Mouse (Mus musculus) limb, embryonic 14.5 days (tissue): Measurements from ENCODE around the gene Speer4c. TPM values are rescaled to one million over a fixed set of nuclear protein-coding genes. Genes with fewer than 3 reads are reported as not detected.
"Not testable (repeated sequence)": the region's sequence is repeated elsewhere in the genome, so short reads cannot be mapped to it uniquely, and the experiment has no call there.

Source experiments
- ATAC-seq: fragments of 200-750 bp; cut with Nextera tagmentation; 2 replicates; pipeline ENCODE4 v1.8.0; 2017; ENCODE audit warnings: low read depth, moderate number of reproducible peaks, moderate TSS enrichment; ENCODE audit not compliant: low FRiP score
- DNase-seq: peaks from one replicate; pipeline ENCODE4 v3.0.0-alpha.2; 2015; ENCODE audit warnings: low spot score
- H3K27ac ChIP-seq: fragments of 300-500 bp; sonication (generic); replicated peaks from 2 replicates; pipeline ENCODE4 v1.5.1; 2014; ENCODE audit warnings: low read depth, mild to moderate bottlenecking, low read length, moderate library complexity, mixed read lengths
- H3K27me3 ChIP-seq: fragments of 300-500 bp; sonication (generic); 2 replicates; pipeline ENCODE4 v1.6.1; 2014; ENCODE audit warnings: low read length, mixed read lengths; ENCODE audit not compliant: control insufficient read depth, insufficient read depth
- H3K36me3 ChIP-seq: fragments of 300-500 bp; sonication (generic); 2 replicates; pipeline ENCODE4 v1.6.1; 2014; ENCODE audit warnings: mild to moderate bottlenecking, low read length, moderate library complexity, mixed read lengths; ENCODE audit not compliant: control insufficient read depth, insufficient read depth
- H3K4me1 ChIP-seq: fragments of 300-500 bp; sonication (generic); 2 replicates; pipeline ENCODE4 v1.6.1; 2014; ENCODE audit warnings: antibody characterized with exemption, low read length, mixed read lengths; ENCODE audit not compliant: control insufficient read depth, insufficient read depth
- H3K4me2 ChIP-seq: fragments of 300-500 bp; sonication (generic); replicated peaks from 2 replicates; pipeline ENCODE4 v1.6.1; 2014; ENCODE audit warnings: low read depth, mild to moderate bottlenecking, low read length, moderate library complexity; ENCODE audit not compliant: severe bottlenecking
- H3K4me3 ChIP-seq: fragments of 300-500 bp; sonication (generic); replicated peaks from 2 replicates; pipeline ENCODE4 v1.5.1; 2014; ENCODE audit warnings: low read length
- H3K9ac ChIP-seq: fragments of 300-500 bp; sonication (generic); 2 replicates; pipeline ENCODE4 v1.6.1; 2014; ENCODE audit warnings: mild to moderate bottlenecking, low read depth, low read length, moderate library complexity; ENCODE audit not compliant: severe bottlenecking
- H3K9me3 ChIP-seq: fragments of 300-500 bp; sonication (generic); 2 replicates; pipeline ENCODE4 v1.6.1; 2016; ENCODE audit warnings: low read length; ENCODE audit not compliant: control insufficient read depth
- WGBS: fragments of 180-500 bp; shearing (Covaris S2); extraction: QIAGEN DNeasy Blood & Tissue Kit; methylation state at CpG from one replicate; pipeline ENCODE4 v1.1.7; 2014; 5-methylcytosine and 5-hydroxymethylcytosine counted together
- polyA plus RNA-seq, 2 experiments: library from polyadenylated mRNA; depleted of rRNA in 1 of 2; stranded (reverse) in 1 of 2; unstranded in 1 of 2; fragments of >200 nt; fragmentation: Nextera tagmentation in 1 of 2; extraction: Ambion mirVana in 1 of 2; gene quantifications; 2 replicates each; pipeline versions ENCODE4 v1.2.1 to v1.2.3; 2012 to 2014

The Speer4c gene
- polyA plus RNA-seq, 2 experiments, result 0.05 TPM; not detected in 1

GRCm38 (mm10) chr5:15673989-15674388, 40.1 kb downstream of the Speer4c start:
- H3K4me1 ChIP-seq, H3K36me3 ChIP-seq, H3K9me3 ChIP-seq, H3K27ac ChIP-seq, H3K9ac ChIP-seq, DNase-seq, H3K27me3 ChIP-seq, H3K4me2 ChIP-seq, ATAC-seq, H3K4me3 ChIP-seq: not testable (repeated sequence)
- 71% methylated on average over 2 of the region's 2 CpGs for WGBS

- not testable (repeated sequence) for H3K27ac ChIP-seq, DNase-seq, H3K4me1 ChIP-seq, H3K9ac ChIP-seq, H3K27me3 ChIP-seq, H3K4me2 ChIP-seq, H3K4me3 ChIP-seq, ATAC-seq, H3K36me3 ChIP-seq, H3K9me3 ChIP-seq
- WGBS, result 87% methylated on average over 7 of the region's 18 CpGs
Measured at GRCm38 (mm10) chr5:15670789-15671188, 43.3 kb downstream of the Speer4c start.

- not testable (repeated sequence) for H3K4me2 ChIP-seq, H3K36me3 ChIP-seq, H3K4me3 ChIP-seq, H3K4me1 ChIP-seq, DNase-seq, H3K9me3 ChIP-seq, H3K9ac ChIP-seq, ATAC-seq, H3K27me3 ChIP-seq, H3K27ac ChIP-seq
- 75% methylated on average over 6 of the region's 7 CpGs for WGBS
Measured at GRCm38 (mm10) chr5:15663847-15664246, 50.2 kb downstream of the Speer4c start.

Other genes with a start within 250 kb of the Speer4c start
- not detected in 2 replicates for gene Gm21149, start 237.7 kb downstream of the Speer4c start, polyA plus RNA-seq (2012; rRNA removed)
- gene Gm21149, start 237.7 kb downstream of the Speer4c start, polyA plus RNA-seq (2014; fragmentation: Nextera tagmentation; extraction: Ambion mirVana), result not detected in 2 replicates
- not detected in 2 replicates for gene Gm21190, start 185.0 kb downstream of the Speer4c start, polyA plus RNA-seq (2012; rRNA removed)
- not detected in 2 replicates for gene Gm21190, start 185.0 kb downstream of the Speer4c start, polyA plus RNA-seq (2014; fragmentation: Nextera tagmentation; extraction: Ambion mirVana)
- gene Gm21083, start 136.9 kb downstream of the Speer4c start, polyA plus RNA-seq (2012; rRNA removed), result 0.15 TPM in 1 of 2 replicates, not detected in the other
- not detected in 2 replicates for gene Gm21083, start 136.9 kb downstream of the Speer4c start, polyA plus RNA-seq (2014; fragmentation: Nextera tagmentation; extraction: Ambion mirVana)
- not detected in 2 replicates for gene Speer4d, start 95.2 kb downstream of the Speer4c start, polyA plus RNA-seq (2012; rRNA removed)
- gene Speer4d, start 95.2 kb downstream of the Speer4c start, polyA plus RNA-seq (2014; fragmentation: Nextera tagmentation; extraction: Ambion mirVana), result not detected in 2 replicates
- not detected in 2 replicates for gene 4930572O03Rik, start 57.2 kb downstream of the Speer4c start, polyA plus RNA-seq (2012; rRNA removed)
- not detected in 2 replicates for gene 4930572O03Rik, start 57.2 kb downstream of the Speer4c start, polyA plus RNA-seq (2014; fragmentation: Nextera tagmentation; extraction: Ambion mirVana)
- 25.0 and 26.3 TPM in 2 replicates for gene Cacna2d1, start 220.4 kb upstream of the Speer4c start, polyA plus RNA-seq (2012; rRNA removed)
- gene Cacna2d1, start 220.4 kb upstream of the Speer4c start, polyA plus RNA-seq (2014; fragmentation: Nextera tagmentation; extraction: Ambion mirVana), result 23.4 and 26.0 TPM in 2 replicates